Mouse (Mus musculus) B cell, adult 67 days (primary cell): ENCODE data around the gene Snrpd2. TPM values are rescaled to one million over a fixed set of nuclear protein-coding genes. Genes with fewer than 3 reads are reported as not detected.

Source experiments
- total RNA-seq, 2 experiments: library from RNA; stranded (reverse); gene quantifications; 4 replicates each; pipeline ENCODE4 v1.2.4; 2023

Snrpd2 gene
- total RNA-seq, result 100 to 1,000 TPM in 1 of 2 experiments, 10 to 100 TPM in 1; 89.6 to 100 TPM

DNA sequence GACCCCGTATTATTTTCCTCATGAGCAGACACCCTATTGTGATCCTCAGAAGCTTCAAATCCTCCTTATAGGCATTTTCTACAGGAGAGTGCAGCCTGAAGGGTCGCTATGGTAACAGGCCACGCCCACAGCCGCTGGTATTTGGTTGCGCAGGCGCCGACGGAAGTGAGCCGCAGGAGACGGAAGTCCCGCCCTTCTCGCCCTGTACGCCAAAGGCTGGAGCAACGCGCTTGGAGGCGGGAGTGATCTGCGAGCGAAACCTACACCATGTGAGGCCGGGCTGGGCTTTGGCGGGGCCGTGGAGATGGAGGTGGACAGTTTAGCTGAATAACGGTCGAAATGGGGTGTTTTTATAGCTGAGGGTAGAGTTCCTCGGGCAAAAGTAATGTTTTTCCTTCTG is at the start of gene Snrpd2:
Snrpd2 (plus strand) TSS at position 97 of the 400 bp plus-strand sequence.

DNA sequence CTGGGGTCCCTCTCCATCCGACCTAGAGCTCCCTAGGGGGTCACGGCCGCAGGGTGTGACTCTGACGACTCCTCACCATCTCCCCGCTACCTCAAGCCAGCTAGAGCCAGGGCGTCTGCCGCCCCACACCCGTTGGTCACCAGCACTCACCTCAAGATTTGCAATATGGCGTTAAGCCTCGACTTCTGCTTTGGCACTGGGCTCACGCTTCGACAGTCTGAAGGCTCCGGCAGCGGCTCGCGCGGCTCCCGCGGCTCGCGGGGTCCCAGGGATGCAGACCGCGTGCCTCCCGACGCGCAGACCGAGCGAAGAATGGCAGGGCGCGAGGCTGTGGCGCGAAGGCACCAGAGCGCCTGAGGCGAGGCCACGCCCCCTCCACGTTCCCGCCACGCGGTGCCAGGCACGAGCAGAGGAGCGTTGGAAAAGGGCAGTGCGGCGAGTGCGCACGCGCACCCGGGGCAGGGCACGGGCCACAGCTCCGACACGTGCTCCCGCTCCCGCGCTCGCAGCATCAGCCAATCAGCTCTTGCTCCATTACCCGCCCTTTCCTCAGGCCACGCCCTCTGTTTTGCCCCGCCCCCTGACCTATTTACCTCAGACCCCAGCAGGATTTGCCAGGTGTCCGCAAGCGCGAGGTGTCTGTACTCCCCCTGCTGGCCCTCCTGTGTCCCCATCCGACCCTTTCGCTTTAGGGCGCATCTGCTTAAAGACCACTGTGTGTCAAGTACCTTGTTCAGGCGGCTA is 31.3 kb upstream of the Snrpd2 start, which contains the start of gene Gm4969:
Gm4969 (minus strand) TSS at position 341 of the 744 bp plus-strand sequence.

DNA sequence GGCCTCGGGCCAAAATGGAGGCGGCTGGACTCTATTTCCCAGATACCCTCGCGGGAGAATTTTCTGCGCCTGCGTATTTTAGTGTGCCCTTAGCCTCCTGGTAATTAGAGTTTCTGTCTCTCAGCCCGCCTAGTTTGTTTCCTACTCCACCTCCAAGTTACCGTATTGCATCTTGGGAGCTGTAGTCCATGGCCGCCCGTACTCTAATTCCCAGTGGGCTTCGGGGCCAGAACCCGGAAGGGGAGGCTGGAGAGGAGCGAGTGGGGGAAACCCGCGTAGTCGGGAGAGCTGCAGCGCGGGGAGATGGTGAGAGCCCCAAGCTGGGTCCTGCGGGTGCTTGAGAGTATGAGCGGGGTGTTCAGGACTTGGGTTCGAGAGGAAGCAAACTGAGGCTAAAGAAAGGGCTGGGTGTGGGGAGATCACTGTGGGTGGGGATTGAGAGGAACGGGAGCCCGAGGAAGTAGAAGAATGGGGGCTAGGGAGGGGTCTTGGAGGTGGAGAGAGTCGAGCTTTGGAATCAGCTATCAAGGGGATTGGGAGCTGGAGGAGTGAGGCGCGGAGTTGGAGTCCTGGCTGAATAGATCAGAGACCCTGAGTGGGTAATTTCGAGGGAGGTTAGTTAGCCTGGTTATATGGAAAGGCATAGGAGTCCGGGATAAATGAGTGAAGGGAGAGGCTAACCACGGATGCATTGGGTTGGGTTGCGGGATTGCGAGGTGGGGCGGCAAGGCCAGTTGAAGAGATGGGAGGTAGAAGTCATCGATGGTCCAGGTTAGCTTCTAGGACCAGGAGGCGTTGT is 29.7 kb upstream of the Snrpd2 start, which contains the start of gene Fbxo46:
Fbxo46 (plus strand) TSS at position 229 of the 799 bp plus-strand sequence.

DNA sequence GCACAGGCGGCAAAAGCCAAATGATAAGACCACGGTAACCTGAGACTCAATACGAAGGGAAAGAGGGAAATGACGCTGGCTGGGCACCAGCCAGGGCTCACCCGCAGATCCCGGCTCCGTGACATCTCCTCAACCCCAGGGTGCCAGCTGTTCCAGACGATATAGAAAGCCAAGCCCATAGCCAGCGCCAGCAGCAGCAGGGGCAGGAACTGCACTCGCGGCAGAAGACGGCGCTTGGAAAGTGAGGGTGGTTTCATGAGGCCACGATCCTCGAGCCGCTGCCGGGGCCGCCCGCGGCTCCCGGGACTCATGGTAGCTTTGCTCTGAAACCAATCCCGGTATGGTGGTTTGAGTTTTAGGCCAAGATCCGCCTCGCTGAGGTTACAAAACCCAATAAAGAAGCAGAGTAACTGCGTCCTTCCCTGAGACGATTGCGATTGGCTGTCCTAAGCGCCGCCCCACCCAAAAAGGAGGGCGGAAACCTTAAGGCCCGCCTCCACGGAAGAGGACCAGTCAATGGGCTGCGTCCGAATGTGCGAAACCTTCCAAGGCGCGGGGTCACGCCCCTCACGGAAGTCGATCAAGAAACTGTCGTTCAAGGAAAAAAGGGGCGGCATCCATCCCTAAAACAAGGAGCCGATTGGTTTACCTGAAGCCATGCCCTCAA is 514 bp upstream of the Snrpd2 start, which contains the start of gene Qpctl:
Qpctl (minus strand) TSS at position 417 of the 667 bp plus-strand sequence.

DNA sequence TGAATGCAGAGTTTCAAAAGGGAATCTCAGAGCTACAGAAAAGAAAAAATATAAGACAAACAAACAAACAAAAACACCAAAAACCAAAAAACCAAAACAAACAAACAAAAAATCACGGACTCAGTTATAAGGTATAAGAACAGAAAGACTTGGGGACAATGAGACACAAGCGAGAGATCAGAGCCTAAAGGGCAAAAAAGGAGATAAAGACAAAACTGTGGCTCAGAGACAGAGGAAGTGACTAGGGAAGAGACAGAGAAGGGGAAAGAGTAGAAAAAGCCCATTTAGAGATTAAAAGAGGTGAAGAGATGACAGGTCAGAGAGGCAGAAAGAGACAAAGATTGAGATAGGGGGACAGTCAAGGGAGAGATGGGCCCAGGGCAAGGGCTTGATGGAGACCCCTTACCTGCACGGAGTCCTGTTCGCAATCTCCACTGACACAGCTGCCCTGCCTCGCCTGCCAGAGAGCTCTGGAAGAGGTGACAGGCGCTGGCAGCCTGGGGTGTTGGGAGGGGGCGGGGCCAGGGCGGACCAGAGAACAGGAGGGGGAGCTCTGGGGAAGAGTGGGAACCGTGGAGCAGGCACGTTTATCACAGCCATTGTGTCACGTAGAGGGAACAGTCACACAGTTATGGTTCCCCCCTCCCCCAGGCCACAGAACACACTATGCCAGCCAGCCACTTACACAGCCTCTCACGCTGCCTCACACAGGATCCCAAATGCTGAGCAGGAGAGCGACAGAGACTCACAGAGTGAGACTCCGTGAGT is 16.3 kb downstream of the Snrpd2 start, which contains the start of gene Gipr:
Gipr (minus strand) TSS at position 472 of the 768 bp plus-strand sequence.

DNA sequence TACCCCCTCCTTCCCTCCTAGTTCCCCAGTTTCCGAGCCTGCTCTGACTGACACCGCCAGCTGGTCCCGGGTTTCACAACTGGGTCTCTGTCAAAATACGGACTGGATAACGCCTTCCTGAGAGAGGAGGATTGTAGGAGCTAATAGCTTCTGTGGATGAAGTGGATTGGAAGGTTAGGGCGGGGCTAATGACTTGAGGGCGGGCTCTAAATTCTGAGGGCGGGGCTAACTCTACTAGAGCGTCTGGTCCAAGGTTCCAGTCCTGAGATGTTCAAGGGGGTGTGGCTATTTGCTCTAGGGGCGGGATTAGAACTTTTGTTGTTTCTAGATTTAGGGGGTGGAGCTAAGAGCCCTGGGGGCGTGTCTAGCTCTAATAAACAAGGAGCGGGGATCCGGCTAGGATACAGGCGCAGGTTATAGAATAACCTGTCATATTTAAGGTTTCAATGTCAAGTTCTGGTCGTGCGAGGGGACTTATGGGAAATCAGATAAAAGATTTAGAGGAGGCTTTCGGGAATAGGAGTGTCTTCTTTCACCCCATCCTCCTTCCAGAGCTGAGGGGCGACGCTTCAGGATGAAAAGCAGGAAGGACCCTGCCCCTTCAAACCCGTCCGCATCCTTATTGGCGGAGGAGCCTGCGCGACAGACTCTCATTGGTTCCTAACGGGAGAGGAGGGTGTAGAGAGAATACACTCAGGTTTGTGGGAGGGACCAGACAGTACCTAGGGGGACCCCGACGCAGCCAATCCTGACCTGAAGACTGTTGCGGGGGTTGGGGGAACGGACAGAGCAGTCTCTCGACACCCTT is 26.4 kb downstream of the Snrpd2 start, which contains the start of gene Eml2:
Eml2 (plus strand) TSS at position 714 of the 808 bp plus-strand sequence.

Other genes with a start within 250 kb of the Snrpd2 start
- gene Ccdc61, start 239.3 kb upstream of the Snrpd2 start, total RNA-seq, result 10 to 100 TPM; 22.8 to 37.2 TPM
- gene Nova2, start 223.8 kb upstream of the Snrpd2 start, total RNA-seq, result not detected
- gene Nanos2, start 162.3 kb upstream of the Snrpd2 start, total RNA-seq, result not detected
- gene Mypop, start 158.5 kb upstream of the Snrpd2 start, total RNA-seq, result 1 to 10 TPM; 1.4 to 1.8 TPM
- 10 to 100 TPM; 32.3 to 33.9 TPM for gene Irf2bp1, start 145.7 kb upstream of the Snrpd2 start, total RNA-seq
- gene Foxa3, start 126.2 kb upstream of the Snrpd2 start, total RNA-seq, result not detected
- gene Sympk, start 125.3 kb upstream of the Snrpd2 start, total RNA-seq, result 100 to 1,000 TPM; 109 to 118 TPM
- gene Rsph6a, start 95.0 kb upstream of the Snrpd2 start, total RNA-seq, result under 1 TPM in 1 of 2 experiments, not detected in 1; 0.58 TPM
- gene Dmwd, start 73.5 kb upstream of the Snrpd2 start, total RNA-seq, result 10 to 100 TPM; 15.1 to 15.8 TPM
- gene Dmpk, start 65.9 kb upstream of the Snrpd2 start, total RNA-seq, result 10 to 100 TPM; 12.2 to 17.9 TPM
- under 1 TPM; 0.24 to 0.46 TPM for gene Six5, start 55.1 kb upstream of the Snrpd2 start, total RNA-seq
- not detected for gene Gm4969, start 31.4 kb upstream of the Snrpd2 start, total RNA-seq
- 10 to 100 TPM; 27.1 to 29.2 TPM for gene Fbxo46, start 29.9 kb upstream of the Snrpd2 start, total RNA-seq
- gene Qpctl, start 431 bp upstream of the Snrpd2 start, total RNA-seq, result 10 to 100 TPM; 12.3 to 14.1 TPM
- gene Gipr, start 16.4 kb downstream of the Snrpd2 start, total RNA-seq, result not detected
- gene Eml2, start 26.7 kb downstream of the Snrpd2 start, total RNA-seq, result 10 to 100 TPM; 20.6 to 35.2 TPM
- not detected for gene Gpr4, start 62.8 kb downstream of the Snrpd2 start, total RNA-seq
- 10 to 100 TPM; 37.9 to 54.7 TPM for gene Opa3, start 78.6 kb downstream of the Snrpd2 start, total RNA-seq
- gene Vasp, start 122.1 kb downstream of the Snrpd2 start, total RNA-seq, result 100 to 1,000 TPM; 403 to 410 TPM
- not detected for gene Ppm1n, start 130.3 kb downstream of the Snrpd2 start, total RNA-seq
- gene Rtn2, start 132.9 kb downstream of the Snrpd2 start, total RNA-seq, result not detected
- gene Fosb, start 160.3 kb downstream of the Snrpd2 start, total RNA-seq, result 1,000 to 10,000 TPM in 1 of 2 experiments, 100 to 1,000 TPM in 1; 524 to 1,527 TPM
- gene Ercc1, start 195.1 kb downstream of the Snrpd2 start, total RNA-seq, result 10 to 100 TPM; 64.3 to 66.3 TPM
- gene Cd3eap, start 209.8 kb downstream of the Snrpd2 start, total RNA-seq, result 10 to 100 TPM in 1 of 2 experiments, 1 to 10 TPM in 1; 6.7 to 10.7 TPM
- 1 to 10 TPM; 1.4 to 1.9 TPM for gene Ppp1r13l, start 210.0 kb downstream of the Snrpd2 start, total RNA-seq
- gene Ercc2, start 232.3 kb downstream of the Snrpd2 start, total RNA-seq, result 10 to 100 TPM; 57.0 to 80.3 TPM